Mouse (Mus musculus): ENCODE measurements around the gene Spin1.

DNA sequence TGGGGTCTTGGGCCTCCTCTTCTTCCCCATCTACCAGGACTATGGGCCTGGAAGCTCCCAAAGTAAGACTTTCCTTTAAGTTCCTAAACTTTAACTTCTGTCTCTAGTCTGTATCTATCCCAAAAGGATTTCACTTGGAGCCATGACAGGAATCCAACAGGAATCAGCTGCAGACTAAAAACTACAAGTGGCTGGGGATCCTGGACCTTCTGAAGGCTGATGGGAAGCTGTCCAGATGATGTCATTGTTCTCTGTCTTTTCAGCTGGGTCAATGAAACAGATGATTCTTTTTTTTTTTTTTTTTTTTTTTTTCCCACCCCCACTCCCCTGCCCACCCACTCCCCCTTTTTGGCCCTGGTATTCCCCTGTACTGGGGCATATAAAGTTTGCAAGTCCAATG, 16.4 kb upstream of the Spin1 start:
- TF ChIP-seq POLR2A (IDR thresholded peaks at IDR 0.05; ENCODE audit: low read depth, low read length), result no peak
- TF ChIP-seq CTCF (IDR thresholded peaks at IDR 0.05; ENCODE audit: extremely low read depth, insufficient read length, insufficient replicate concordance, low read depth, low read length), result no peak

Measured in small intestine, adult 2 months (tissue).